Mouse (Mus musculus): Measurements from ENCODE around the gene Ccdc61. TPM values are rescaled to one million over a fixed set of nuclear protein-coding genes. Genes with fewer than 3 reads are reported as not detected.

Ccdc61 gene
- polyA plus RNA-seq, 1 experiment, result 26.5 TPM

GRCm38 (mm10) chr7:18927759-18928158 is 17.5 kb upstream of the Ccdc61 start:
- TF ChIP-seq POLR2A (IDR thresholded peaks at IDR 0.05; ENCODE audit: borderline replicate concordance, extremely low read depth, insufficient read depth, insufficient read length, poor library complexity, severe bottlenecking) (no peak), CTCF (IDR thresholded peaks at IDR 0.05; ENCODE audit: borderline replicate concordance, extremely low read depth, insufficient read depth, insufficient read length) (no peak)
- DNase-seq (ENCODE audit: low read depth), result no peak

- DNase-seq (ENCODE audit: low read depth), result no peak
- no peak for TF ChIP-seq POLR2A (IDR thresholded peaks at IDR 0.05; ENCODE audit: borderline replicate concordance, extremely low read depth, insufficient read depth, insufficient read length, poor library complexity, severe bottlenecking)
- no peak for TF ChIP-seq CTCF (IDR thresholded peaks at IDR 0.05; ENCODE audit: borderline replicate concordance, extremely low read depth, insufficient read depth, insufficient read length)
Observed at GRCm38 (mm10) chr7:18926911-18927310, 16.7 kb upstream of the Ccdc61 start.

- TF ChIP-seq POLR2A (IDR thresholded peaks at IDR 0.05; ENCODE audit: borderline replicate concordance, extremely low read depth, insufficient read depth, insufficient read length, poor library complexity, severe bottlenecking) (no peak), CTCF (IDR thresholded peaks at IDR 0.05; ENCODE audit: borderline replicate concordance, extremely low read depth, insufficient read depth, insufficient read length) (no peak)
- peak; percentile 65 for DNase-seq (ENCODE audit: low read depth)
Observed at GRCm38 (mm10) chr7:18926041-18926790, 16.0 kb upstream of the Ccdc61 start.

DNA sequence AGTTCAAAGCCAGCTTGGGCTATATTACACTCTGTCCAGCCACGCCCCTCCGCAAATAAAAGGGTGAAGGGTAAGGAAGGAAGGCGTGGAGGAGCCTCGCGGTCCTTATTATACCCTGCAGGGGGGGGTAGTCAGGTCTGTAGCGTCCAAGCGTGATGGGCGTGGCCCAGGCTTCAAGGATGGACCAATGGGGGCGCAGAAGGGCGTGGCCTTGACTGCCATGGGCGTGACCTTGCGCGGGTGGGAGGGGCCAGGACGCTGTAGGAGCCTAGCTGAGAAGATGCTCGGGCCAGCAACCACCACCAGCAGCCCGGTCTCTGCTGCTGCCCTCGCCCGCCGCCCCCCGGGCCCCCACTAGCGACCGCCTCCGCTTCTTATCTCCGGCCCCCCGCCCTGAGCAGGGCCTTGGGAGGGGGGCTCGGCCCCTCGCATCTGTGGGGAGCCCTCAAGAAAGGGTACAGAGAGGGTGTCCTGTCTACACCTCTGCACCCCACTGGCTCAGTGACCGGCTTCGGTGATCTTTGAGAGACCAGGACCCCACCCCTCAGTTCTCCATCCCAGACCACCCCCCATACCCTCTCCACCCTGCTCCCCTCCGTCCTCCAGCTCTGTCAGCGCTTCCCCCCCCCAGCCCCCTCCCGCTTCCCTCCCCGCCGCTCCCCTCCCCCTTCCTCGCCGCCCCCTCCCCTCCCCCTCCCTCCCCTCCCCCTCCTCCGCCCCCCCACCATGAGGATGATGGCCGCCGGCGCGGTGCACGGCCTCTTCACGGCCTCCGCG is 15.1 kb upstream of the Ccdc61 start, which contains the start of gene Nova2:
Gene Nova2, plus strand, starts transcription at position 727 of the 777 bp plus-strand sequence.
- DNase-seq (ENCODE audit: low read depth), result peak; percentile 99

GRCm38 (mm10) chr7:18924321-18924720 is 14.1 kb upstream of the Ccdc61 start:
- DNase-seq (ENCODE audit: low read depth), result peak; percentile 59
- TF ChIP-seq POLR2A (IDR thresholded peaks at IDR 0.05; ENCODE audit: borderline replicate concordance, extremely low read depth, insufficient read depth, insufficient read length, poor library complexity, severe bottlenecking) (no peak), CTCF (IDR thresholded peaks at IDR 0.05; ENCODE audit: borderline replicate concordance, extremely low read depth, insufficient read depth, insufficient read length) (no peak)

More for the DNA sequence above, 15.1 kb upstream of the Ccdc61 start, which contains the start of gene Nova2:
- peak; percentile 90; the same call in 1 of the 2 replicates for TF ChIP-seq POLR2A (IDR thresholded peaks at IDR 0.05; ENCODE audit: borderline replicate concordance, extremely low read depth, insufficient read depth, insufficient read length, poor library complexity, severe bottlenecking)
- 0 out of 2 replicates have a peak, but pooled peaks have one; percentile 7 for TF ChIP-seq CTCF (IDR thresholded peaks at IDR 0.05; ENCODE audit: borderline replicate concordance, extremely low read depth, insufficient read depth, insufficient read length)

DNA sequence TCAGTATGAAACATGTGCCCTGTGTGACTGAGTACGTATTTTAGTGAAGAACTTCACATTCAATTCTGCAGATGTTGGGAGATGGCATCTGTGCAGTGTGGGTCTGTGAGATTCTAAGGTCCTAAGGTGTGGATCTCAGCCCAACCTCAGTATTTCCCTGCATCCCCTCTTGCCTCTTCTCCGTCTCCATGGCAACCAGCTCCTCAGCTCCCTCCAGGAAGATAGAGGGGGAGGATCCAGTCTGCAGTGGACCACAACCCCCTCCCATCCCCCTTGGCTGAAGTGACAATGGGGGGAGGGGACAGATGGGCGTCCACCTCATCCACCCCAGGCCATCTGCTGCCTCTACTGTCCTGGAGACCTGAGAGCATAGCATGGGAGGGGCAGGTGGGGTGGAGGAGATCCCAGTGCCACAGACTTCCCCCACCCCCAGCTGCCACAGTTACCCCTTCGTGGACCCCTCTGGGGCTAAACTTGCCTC is 13.5 kb upstream of the Ccdc61 start:
- DNase-seq (ENCODE audit: low read depth), result peak; percentile 89
- TF ChIP-seq POLR2A (IDR thresholded peaks at IDR 0.05; ENCODE audit: borderline replicate concordance, extremely low read depth, insufficient read depth, insufficient read length, poor library complexity, severe bottlenecking), result no peak
- TF ChIP-seq CTCF (IDR thresholded peaks at IDR 0.05; ENCODE audit: borderline replicate concordance, extremely low read depth, insufficient read depth, insufficient read length), result no peak

- no peak for DNase-seq (ENCODE audit: low read depth)
- TF ChIP-seq POLR2A (IDR thresholded peaks at IDR 0.05; ENCODE audit: borderline replicate concordance, extremely low read depth, insufficient read depth, insufficient read length, poor library complexity, severe bottlenecking) (no peak), CTCF (IDR thresholded peaks at IDR 0.05; ENCODE audit: borderline replicate concordance, extremely low read depth, insufficient read depth, insufficient read length) (no peak)
Observed at GRCm38 (mm10) chr7:18923267-18923666, 13.1 kb upstream of the Ccdc61 start.

- TF ChIP-seq POLR2A (IDR thresholded peaks at IDR 0.05; ENCODE audit: borderline replicate concordance, extremely low read depth, insufficient read depth, insufficient read length, poor library complexity, severe bottlenecking), result no peak
- no peak for TF ChIP-seq CTCF (IDR thresholded peaks at IDR 0.05; ENCODE audit: borderline replicate concordance, extremely low read depth, insufficient read depth, insufficient read length)
- peak; percentile 87 for DNase-seq (ENCODE audit: low read depth)
Observed at GRCm38 (mm10) chr7:18922807-18923206, 12.6 kb upstream of the Ccdc61 start.

DNA sequence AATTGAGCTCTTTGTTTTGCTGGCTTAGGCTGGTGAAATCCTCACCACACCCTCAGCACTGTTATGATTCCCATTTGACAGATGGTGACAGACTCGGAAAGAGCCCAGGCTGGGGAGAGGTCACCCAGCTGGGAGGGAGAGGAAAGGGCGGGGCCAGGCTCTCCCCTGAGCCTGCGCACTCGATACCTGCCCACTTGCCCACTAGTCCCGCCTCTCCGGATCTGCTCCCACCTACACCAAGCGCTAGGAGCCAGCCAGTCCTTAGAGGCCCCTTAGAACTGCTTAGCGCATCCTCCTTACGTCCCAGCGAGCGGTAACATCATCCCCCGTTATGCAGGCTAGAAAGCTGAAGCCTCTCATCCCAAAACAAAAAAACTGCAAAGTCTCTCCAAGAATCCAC is 10.9 kb upstream of the Ccdc61 start:
- peak; percentile 77 for DNase-seq (ENCODE audit: low read depth)
- no peak for TF ChIP-seq POLR2A (IDR thresholded peaks at IDR 0.05; ENCODE audit: borderline replicate concordance, extremely low read depth, insufficient read depth, insufficient read length, poor library complexity, severe bottlenecking)
- TF ChIP-seq CTCF (IDR thresholded peaks at IDR 0.05; ENCODE audit: borderline replicate concordance, extremely low read depth, insufficient read depth, insufficient read length), result no peak

DNA sequence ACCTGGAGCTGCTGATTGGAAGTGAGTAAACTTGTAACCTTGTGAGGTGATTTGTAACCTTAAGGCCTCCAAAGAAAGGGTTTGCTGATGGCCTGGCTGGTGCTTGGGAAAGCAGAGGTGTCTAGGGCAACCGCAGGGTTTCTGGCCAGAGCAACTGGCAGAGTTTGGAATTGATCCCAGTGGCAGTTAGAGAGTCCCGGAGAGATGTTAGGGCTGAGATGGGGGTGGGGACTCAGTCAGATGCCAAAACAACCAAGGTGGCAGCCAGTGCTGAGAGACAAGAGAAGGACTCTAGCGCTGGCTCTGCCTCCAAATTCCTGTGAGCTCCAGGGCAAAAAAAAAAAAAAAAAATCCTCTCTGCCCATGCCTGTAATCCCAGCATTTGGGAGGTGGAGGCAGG is 7.7 kb upstream of the Ccdc61 start:
- peak; percentile 28 for DNase-seq (ENCODE audit: low read depth)
- TF ChIP-seq CTCF (IDR thresholded peaks at IDR 0.05; ENCODE audit: borderline replicate concordance, extremely low read depth, insufficient read depth, insufficient read length) (no peak), POLR2A (IDR thresholded peaks at IDR 0.05; ENCODE audit: borderline replicate concordance, extremely low read depth, insufficient read depth, insufficient read length, poor library complexity, severe bottlenecking) (no peak)

- DNase-seq (ENCODE audit: low read depth), result no peak
- no peak for TF ChIP-seq POLR2A (IDR thresholded peaks at IDR 0.05; ENCODE audit: borderline replicate concordance, extremely low read depth, insufficient read depth, insufficient read length, poor library complexity, severe bottlenecking)
- TF ChIP-seq CTCF (IDR thresholded peaks at IDR 0.05; ENCODE audit: borderline replicate concordance, extremely low read depth, insufficient read depth, insufficient read length), result no peak
Observed at GRCm38 (mm10) chr7:18916254-18916653, 6.0 kb upstream of the Ccdc61 start.

Measured in brain, embryonic 14.5 days (tissue).